Mouse (Mus musculus): ENCODE measurements around the gene Enoph1.

Gene Enoph1

GRCm38 (mm10) chr5:100074571-100074970 lies 34.8 kb downstream of the Enoph1 start:
- CTCF ChIA-PET: no interaction called here

- CTCF ChIA-PET: no interaction called here
Observed at GRCm38 (mm10) chr5:100079040-100079930, 39.5 kb downstream of the Enoph1 start.

- CTCF ChIA-PET: no interaction called here
Observed at GRCm38 (mm10) chr5:100079931-100080275, 40.1 kb downstream of the Enoph1 start.

GRCm38 (mm10) chr5:100082006-100082405 lies 42.2 kb downstream of the Enoph1 start:
- CTCF ChIA-PET: no interaction called here

GRCm38 (mm10) chr5:100083953-100084562 lies 44.3 kb downstream of the Enoph1 start:
- CTCF ChIA-PET: no interaction called here

GRCm38 (mm10) chr5:100085097-100085496 lies 45.3 kb downstream of the Enoph1 start:
- CTCF ChIA-PET: no interaction called here

GRCm38 (mm10) chr5:100090515-100091262 lies 50.9 kb downstream of the Enoph1 start:
- CTCF ChIA-PET: no interaction called here

- CTCF ChIA-PET: no interaction called here
Observed at GRCm38 (mm10) chr5:100091263-100091594, 51.4 kb downstream of the Enoph1 start.

- CTCF ChIA-PET: no interaction called here
Observed at GRCm38 (mm10) chr5:100091602-100092001, 51.8 kb downstream of the Enoph1 start.

- CTCF ChIA-PET: no interaction called here
Observed at GRCm38 (mm10) chr5:100096955-100097354, 57.2 kb downstream of the Enoph1 start.

- CTCF ChIA-PET: no interaction called here
Observed at GRCm38 (mm10) chr5:100097967-100098366, 58.2 kb downstream of the Enoph1 start.

- CTCF ChIA-PET: no interaction called here
Observed at GRCm38 (mm10) chr5:100102395-100102794, 62.6 kb downstream of the Enoph1 start.

- CTCF ChIA-PET: no interaction called here
Observed at GRCm38 (mm10) chr5:100108866-100109265, 69.1 kb downstream of the Enoph1 start.

GRCm38 (mm10) chr5:100109543-100110282 lies 69.9 kb downstream of the Enoph1 start:
- CTCF ChIA-PET: no interaction called here

GRCm38 (mm10) chr5:100110581-100110980 lies 70.8 kb downstream of the Enoph1 start:
- CTCF ChIA-PET: no interaction called here

GRCm38 (mm10) chr5:100113403-100113802 lies 73.6 kb downstream of the Enoph1 start:
- CTCF ChIA-PET: no interaction called here

Measured in spleen, embryonic (tissue).